Mouse (Mus musculus) small intestine, adult 2 months (tissue): ENCODE data around the gene Zfp385a.

Experiments used
- CTCF ChIP-seq: fragments of 200-500 bp; IDR thresholded peaks from 2 replicates; pipeline ENCODE4 v1.5.1; 2012; ENCODE audit warnings: low read depth, mild to moderate bottlenecking, control low read depth, inconsistent platforms, low read length, moderate library complexity, mixed read lengths; ENCODE audit not compliant: insufficient replicate concordance, insufficient read length; ENCODE audit errors: extremely low read depth
- POLR2A ChIP-seq: fragments of 200-500 bp; IDR thresholded peaks from 2 replicates; pipeline ENCODE4 v1.6.1; 2012; ENCODE audit warnings: low read depth, mild to moderate bottlenecking, control low read depth, inconsistent platforms, low read length, moderate library complexity

DNA sequence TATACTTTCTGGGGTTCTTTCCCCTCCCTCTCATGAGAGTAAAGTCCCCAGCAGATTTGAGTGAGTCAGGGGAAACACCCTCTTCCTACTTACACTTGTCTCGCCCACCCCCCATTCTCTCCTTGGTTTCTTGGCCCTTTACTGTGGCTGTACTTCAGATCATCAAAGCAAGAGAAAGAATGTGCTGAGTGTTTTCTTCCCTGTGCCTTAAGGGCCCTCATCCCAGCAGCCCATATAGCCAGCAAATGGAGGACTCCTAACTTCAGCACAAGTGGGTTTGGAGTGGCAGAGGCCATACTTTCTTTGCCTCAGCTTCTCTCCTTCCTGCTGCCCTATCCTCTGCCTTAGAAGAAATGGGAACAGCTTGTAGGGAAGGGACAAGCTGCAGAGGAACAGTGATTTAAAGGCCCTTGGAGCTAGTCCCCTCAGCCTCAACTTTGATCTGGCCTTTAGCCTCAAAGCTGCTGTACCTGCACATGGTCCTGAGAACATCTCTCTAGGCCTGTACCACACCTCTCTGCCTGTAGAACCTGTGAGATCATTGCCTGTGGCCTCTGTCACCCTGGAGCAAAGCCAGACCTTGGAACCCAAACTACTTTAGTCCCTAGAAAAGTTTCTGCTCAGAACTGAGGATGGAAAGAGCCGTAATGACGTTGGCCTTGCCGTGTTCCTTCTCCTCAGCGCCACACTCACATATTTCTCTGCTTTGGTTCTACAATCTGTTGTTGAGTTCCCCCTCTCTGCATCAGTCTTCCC lies 40.9 kb downstream of the Zfp385a start:
- TF ChIP-seq CTCF (no peak), POLR2A (no peak)
